Mouse (Mus musculus) adipocyte (in vitro differentiated cells): ENCODE results near the gene C1ql1.

Experiments used
- DNase-seq: peaks from one replicate; pipeline ENCODE4 v3.0.0-alpha.2; 2016; ENCODE audit warnings: low spot score

Gene C1ql1

DNA sequence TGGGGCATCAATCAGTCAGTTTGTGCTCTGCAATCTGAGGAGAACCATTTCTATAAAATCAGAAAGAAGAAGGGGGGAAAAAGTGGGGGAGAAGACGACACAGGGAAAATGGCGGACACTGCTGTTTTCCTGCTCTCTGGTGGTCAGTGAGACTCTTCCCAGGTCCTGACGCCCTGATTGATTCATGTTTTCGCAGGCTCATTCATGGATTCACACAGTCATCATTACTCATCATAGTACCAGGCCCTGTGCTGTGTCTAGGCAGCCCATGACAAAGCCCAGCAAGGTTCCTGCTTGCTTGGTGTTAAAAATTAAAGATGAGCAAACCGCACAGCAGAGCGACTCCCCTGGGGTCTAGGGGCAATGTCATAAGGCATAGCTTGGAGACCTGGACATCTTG is 11.9 kb upstream of the C1ql1 start:
- no peak for DNase-seq

DNA sequence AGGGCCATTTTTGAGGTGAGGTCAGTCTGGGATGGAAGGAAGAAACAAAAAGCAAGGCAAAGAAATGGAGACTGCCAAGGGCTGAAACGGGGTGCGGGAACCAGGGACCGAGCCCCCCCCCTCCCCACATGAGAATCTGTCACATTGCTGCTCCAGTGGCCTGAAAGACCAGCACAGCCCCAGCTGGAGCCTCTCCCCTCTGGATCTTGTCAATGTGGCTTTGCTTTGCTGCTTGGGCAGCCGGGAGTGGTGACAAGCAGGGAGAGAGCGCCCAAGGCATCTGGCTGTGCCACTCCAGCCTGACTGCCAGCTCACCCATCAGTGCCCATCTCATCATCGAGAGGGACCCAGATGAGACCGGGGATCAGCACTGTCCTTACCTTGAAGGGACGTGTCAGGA is 11.2 kb upstream of the C1ql1 start:
- no peak for DNase-seq

DNA sequence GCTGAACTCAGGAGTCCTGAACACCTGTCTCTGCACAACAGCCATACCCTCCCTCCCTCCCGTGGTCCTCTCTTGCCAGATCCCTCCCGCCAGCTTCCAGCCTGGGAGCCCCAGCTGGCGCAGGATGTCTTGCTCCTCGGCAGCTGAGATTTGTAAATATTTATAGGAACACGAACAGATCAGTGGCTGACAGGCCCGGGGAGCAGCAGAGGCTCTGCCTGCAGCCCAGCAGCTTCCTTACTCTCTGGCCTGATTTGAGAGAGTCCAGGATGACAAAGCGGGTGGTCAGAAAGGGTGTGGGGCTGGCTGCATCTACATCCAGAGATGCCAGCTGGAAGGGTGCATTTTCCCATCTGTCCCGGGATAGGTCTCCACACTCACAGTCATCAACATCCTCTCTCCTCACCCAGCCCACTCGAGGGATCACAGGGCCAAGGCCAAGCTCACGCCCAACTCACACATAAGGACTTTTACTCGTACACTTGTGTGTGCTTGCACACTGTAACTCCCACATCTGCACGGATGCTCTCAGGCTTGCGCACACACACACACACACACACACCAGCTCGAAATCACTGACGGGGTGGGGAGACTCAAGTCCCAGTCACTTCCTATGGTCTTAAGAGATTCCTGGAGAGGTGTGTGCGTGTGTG is 10.6 kb upstream of the C1ql1 start:
- DNase-seq: no peak

DNA sequence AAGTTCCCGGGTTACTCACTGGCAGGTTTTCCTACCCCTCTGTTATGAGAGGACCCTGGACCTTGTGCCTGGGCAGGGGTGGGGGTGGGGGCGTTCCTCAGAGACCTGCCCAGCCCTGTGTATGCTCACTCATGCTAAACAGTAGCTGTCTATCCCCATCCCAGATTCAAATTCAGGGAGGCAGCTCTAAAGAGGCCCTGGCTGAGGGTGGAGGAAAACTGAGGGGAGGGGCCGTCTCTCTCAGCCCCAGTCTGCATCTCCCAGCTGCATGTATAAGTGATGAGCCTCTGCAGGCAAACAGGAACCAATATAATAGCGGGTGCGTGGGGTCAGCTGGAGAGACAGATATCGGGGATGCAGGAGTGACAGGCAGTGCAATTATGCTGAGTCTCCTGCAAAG is 6.4 kb upstream of the C1ql1 start:
- no peak for DNase-seq

GRCm38 (mm10) chr11:102948043-102948961 is 1.8 kb upstream of the C1ql1 start:
- DNase-seq: no peak

GRCm38 (mm10) chr11:102946992-102947343 is 480 bp upstream of the C1ql1 start:
- no peak for DNase-seq

GRCm38 (mm10) chr11:102945306-102946264 is 903 bp downstream of the C1ql1 start:
- DNase-seq: no peak

- DNase-seq: no peak
These were observed 5.3 kb downstream of the C1ql1 start for GRCm38 (mm10) chr11:102941236-102941635.

GRCm38 (mm10) chr11:102939024-102939675 is 7.3 kb downstream of the C1ql1 start:
- DNase-seq: no peak

GRCm38 (mm10) chr11:102937529-102938182 is 8.8 kb downstream of the C1ql1 start:
- no peak for DNase-seq

GRCm38 (mm10) chr11:102936272-102936671 is 10.2 kb downstream of the C1ql1 start:
- DNase-seq: no peak

- no peak for DNase-seq
These were observed 15.8 kb downstream of the C1ql1 start for GRCm38 (mm10) chr11:102930672-102931071.

DNA sequence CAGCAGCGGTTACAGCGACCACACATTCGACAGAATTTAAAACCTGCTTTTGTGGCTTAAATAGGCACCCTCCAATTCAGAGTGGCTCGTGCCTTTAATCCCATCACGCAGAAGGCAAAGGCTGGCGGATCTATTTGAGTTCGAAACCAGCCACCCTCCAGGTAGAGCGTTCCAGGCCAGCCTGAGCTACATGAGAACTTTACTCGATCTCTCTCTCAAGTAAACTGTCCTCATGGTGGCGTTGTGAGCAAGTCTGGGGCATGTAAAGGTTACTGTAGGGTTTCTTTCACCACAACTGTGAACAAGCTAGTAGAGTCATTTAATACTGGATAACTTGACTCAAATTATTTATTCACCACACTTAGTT is 21.2 kb downstream of the C1ql1 start:
- DNase-seq: peak; percentile 70

GRCm38 (mm10) chr11:102924557-102925350 is 21.7 kb downstream of the C1ql1 start, which contains the start of gene Kif18b:
Gene Kif18b (minus strand): TSS chr11:102925124.
- peak; percentile 96 for DNase-seq

DNA sequence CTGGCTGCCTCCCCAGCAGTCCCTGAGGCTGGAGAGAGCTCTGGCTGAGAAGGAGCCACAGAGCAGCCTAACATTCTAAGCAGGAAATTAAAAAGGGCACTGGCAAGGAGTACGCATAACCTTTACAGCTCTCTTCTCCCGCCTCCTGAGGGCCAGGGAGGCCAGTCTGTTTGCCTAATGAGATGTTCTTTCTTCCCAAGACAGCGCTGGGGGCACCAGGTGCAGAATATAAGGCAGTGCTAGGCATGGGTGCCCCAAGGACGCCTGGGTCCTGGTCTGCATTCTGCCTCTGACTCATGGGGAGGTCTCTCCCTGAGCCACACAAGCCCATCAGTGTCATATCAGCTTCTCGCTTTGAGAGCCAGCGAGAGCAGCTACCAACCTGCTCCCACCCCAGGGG is 25.0 kb downstream of the C1ql1 start:
- DNase-seq: no peak

DNA sequence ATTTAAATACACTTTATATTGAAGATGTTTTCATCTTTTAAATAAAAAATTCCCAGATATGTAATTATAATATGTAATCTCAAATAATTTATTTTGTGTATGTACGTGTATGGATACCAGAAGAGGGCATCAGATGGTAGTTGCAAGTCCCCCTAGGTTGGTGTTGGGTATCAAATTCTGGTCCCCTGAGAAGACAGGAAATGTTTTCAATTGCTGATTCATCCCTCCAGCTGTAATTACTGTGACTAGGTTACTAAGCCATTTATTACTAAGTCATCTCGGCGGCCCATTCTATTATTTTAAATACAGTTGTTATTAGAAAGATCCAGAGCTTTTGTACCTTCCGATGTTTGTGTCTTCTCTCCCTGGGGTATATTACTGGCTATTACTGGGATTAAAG is 28.4 kb downstream of the C1ql1 start:
- DNase-seq: no peak

DNA sequence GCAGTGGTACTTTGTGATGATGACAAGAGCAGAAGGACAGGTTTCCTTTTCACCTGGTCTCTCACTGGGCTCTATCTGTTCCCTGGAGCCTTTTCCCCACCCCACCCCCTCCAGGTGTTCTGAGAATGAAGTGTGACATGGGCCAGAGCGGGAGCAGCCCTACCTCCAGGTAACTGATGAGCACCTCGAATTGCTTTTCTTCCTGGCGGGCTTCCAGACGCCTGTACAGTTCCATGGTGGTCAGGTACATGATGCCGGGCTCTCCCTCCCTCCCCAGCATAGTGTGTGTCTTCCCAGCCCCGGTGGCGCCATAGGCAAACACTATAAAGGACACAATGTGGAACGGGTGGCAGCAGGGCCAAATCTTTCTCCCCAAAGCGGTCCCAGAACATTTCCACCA is 31.1 kb downstream of the C1ql1 start:
- no peak for DNase-seq

GRCm38 (mm10) chr11:102911376-102911775 is 35.1 kb downstream of the C1ql1 start:
- DNase-seq: no peak

DNA sequence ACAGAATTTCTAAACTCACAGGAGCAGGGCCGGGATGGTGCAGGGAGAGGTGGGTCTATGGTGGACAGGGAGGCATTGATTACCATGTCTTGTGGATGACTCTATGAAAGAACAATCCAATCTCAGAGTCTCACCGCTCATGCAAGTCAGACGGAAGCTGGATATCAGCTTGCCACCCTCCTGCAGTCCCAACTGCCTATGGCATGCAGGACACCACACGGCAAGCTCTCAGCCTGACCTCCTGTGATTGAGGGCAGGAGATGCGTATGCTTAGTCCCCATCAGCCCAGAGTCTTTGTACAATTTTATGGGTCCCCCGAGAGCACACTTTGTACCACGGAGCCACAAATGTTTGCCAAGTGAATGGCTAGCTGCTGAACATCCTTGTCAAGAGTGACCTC is 42.8 kb downstream of the C1ql1 start:
- no peak for DNase-seq

GRCm38 (mm10) chr11:102902107-102902506 is 44.4 kb downstream of the C1ql1 start:
- no peak for DNase-seq
